Mouse (Mus musculus) testis, adult 2 months (tissue): ENCODE data around the gene Cenpj. TPM values are rescaled to one million over a fixed set of nuclear protein-coding genes. Genes with fewer than 3 reads are reported as not detected.

ENCODE experiments used
- H3K27ac ChIP-seq: fragments of 200-500 bp; 2 replicates; pipeline ENCODE4 v1.5.1; 2012; ENCODE audit warnings: low read depth, low read length; ENCODE audit not compliant: control insufficient read depth, insufficient read depth
- H3K27me3 ChIP-seq: fragments of 200-500 bp; 2 replicates; pipeline ENCODE4 v1.6.1; 2012; ENCODE audit warnings: mild to moderate bottlenecking, low read length, moderate library complexity; ENCODE audit not compliant: control insufficient read depth, insufficient read depth
- H3K36me3 ChIP-seq: fragments of 200-500 bp; 2 replicates; pipeline ENCODE4 v1.6.1; 2012; ENCODE audit warnings: mild to moderate bottlenecking, low read length; ENCODE audit not compliant: control insufficient read depth, insufficient read depth
- H3K4me1 ChIP-seq: fragments of 200-500 bp; 2 replicates; pipeline ENCODE4 v1.6.1; 2012; ENCODE audit warnings: low read length; ENCODE audit not compliant: control insufficient read depth, insufficient read depth
- H3K4me3 ChIP-seq: fragments of 200-500 bp; 2 replicates; pipeline ENCODE4 v1.5.1; 2012; ENCODE audit warnings: low read depth, mild to moderate bottlenecking, low read length, moderate library complexity, mixed read lengths; ENCODE audit not compliant: control insufficient read depth
- CTCF ChIP-seq: fragments of 200-500 bp; IDR thresholded peaks from 2 replicates; pipeline ENCODE4 v1.5.1; 2012; ENCODE audit warnings: low read depth, mild to moderate bottlenecking, inconsistent platforms, low read length, moderate library complexity; ENCODE audit not compliant: control insufficient read depth, insufficient read depth, insufficient replicate concordance
- POLR2A ChIP-seq: fragments of 200-500 bp; IDR thresholded peaks from 2 replicates; pipeline ENCODE4 v1.6.1; 2012; ENCODE audit warnings: low read depth, mild to moderate bottlenecking, inconsistent platforms, low read length, moderate library complexity; ENCODE audit not compliant: control insufficient read depth
- polyA plus RNA-seq: library from polyadenylated mRNA; depleted of rRNA; stranded (reverse); fragments of >200 nt; gene quantifications from 2 replicates; pipeline ENCODE4 v1.2.3, GENCODE M21; 2012

Gene Cenpj
- polyA plus RNA-seq, 1 experiment: 6.6 TPM

DNA sequence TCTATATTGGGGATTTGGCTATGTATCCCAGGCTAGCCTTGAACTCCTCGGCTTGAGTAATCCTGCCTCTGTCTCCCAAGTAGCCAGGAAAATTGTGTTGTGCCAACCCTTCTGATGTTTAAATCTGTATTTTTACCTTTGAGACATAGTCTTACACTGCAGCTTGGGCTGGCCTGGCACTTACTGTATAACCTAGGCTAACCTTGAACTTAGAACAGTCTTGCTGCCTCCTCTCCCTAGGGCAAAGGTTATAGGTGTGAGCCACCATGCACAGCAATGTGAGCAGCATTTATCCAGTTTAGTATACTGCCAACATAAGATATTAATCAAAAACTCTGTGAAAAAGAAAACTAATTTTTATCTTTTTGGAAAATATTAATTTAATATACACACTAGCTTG, 19.6 kb upstream of the Cenpj start:
- TF ChIP-seq CTCF (no peak), POLR2A (no peak)
- no peaks in the 10 kb centered on the region for H3K27me3 ChIP-seq
- H3K4me1 ChIP-seq: no peaks in the 10 kb centered on the region
- no peak overlapping the region for H3K27ac ChIP-seq
- no peak overlapping the region for H3K4me3 ChIP-seq
- no peaks in the 10 kb centered on the region for H3K36me3 ChIP-seq

DNA sequence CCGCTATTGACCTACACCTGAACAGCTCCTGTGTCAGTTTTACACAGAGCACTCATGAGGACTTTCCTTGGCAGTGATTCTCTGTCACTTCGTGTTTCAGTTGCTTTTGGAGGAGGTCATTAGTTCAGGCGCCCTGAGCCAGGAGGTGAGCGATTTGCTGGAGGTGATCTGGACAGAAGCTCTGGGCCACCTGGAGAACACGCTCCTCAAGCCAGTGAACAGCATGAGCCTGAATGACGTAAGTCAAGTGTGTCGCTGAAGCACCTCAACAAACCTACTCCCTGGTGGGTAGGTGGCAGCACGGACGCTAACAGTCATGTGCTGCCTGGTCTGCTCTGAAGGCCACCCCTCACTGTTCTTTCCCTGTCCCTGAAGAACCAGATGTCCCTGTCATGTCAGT, 17.0 kb upstream of the Cenpj start:
- Histone ChIP-seq H3K27ac (no peak overlapping the region), H3K27me3 (no peaks in the 10 kb centered on the region), H3K4me3 (no peak overlapping the region), H3K36me3 (no peaks in the 10 kb centered on the region), H3K4me1 (no peaks in the 10 kb centered on the region)
- TF ChIP-seq CTCF (no peak), POLR2A (no peak)

DNA sequence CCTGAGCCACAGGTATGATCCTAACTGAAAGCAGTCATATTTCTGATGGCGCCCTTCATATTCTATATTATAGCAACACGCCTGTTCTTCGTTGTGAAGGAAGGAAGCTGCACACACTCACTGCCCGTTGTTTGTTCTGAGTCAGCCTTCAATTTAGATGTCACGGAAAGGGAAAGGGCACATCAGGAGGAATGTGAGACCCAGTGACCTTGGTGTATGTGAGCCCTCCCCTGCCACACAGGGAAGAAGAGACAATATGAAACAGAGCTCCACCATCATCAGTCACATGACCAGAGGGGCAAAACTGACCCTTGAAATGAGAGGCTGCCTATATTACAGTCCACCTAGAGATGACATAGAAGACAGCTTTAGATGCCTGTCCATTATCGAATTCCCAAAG, 7.1 kb upstream of the Cenpj start:
- Histone ChIP-seq H3K4me3 (no peak overlapping the region), H3K27ac (no peak overlapping the region), H3K36me3 (no peaks in the 10 kb centered on the region), H3K4me1 (peaks cover 2% of the 10 kb centered on the region; the same call in 1 of the 2 replicates), H3K27me3 (no peaks in the 10 kb centered on the region)
- TF ChIP-seq POLR2A (no peak), CTCF (no peak)

DNA sequence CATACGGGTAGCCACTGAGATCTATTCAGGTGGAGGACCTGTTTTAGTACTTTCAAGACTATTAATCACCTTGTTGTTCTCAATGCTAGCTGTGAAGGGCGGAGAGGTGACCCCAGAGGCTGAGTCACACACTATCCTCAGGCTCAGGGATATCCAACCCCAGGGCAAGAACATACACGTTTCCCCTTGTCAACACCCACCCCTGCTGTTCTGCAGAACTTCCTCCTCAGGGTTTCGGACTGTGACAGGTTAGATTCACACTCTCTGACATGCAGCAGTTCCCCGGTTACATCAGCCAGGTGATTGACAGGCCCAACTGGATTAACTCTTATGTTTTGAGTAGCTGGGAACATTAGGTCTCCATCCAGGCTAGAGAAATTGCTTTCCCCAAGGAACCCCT, 5.9 kb upstream of the Cenpj start:
- H3K36me3 ChIP-seq: no peaks in the 10 kb centered on the region
- TF ChIP-seq POLR2A (no peak), CTCF (no peak)
- H3K27me3 ChIP-seq: no peaks in the 10 kb centered on the region
- peaks cover 5% of the 10 kb centered on the region for H3K4me1 ChIP-seq
- no peak overlapping the region for H3K27ac ChIP-seq
- H3K4me3 ChIP-seq: no peak overlapping the region

DNA sequence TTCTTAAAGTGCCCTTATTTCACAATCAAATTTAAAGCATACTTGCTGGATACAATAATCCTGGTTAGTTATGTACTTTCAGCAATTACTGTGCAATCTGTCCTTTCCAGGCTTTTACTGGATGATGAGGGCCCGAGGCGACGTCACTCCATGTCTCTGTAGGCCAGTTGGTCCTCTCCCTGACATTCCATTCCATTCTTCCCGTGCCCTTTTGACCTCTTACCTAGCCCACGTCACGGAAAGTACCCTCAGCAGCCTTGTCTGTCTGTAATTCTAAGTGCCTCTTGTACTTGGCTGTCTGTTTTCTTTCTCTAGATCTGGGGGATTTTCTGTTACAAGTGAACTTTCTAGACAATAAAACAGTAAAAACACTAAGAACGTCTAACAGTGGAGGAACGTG, 3.8 kb upstream of the Cenpj start:
- H3K4me3 ChIP-seq: no peak overlapping the region
- H3K27ac ChIP-seq: no peak overlapping the region
- no peaks in the 10 kb centered on the region for H3K27me3 ChIP-seq
- TF ChIP-seq CTCF (no peak), POLR2A (no peak)
- H3K36me3 ChIP-seq: no peaks in the 10 kb centered on the region
- peaks cover 5% of the 10 kb centered on the region for H3K4me1 ChIP-seq

DNA sequence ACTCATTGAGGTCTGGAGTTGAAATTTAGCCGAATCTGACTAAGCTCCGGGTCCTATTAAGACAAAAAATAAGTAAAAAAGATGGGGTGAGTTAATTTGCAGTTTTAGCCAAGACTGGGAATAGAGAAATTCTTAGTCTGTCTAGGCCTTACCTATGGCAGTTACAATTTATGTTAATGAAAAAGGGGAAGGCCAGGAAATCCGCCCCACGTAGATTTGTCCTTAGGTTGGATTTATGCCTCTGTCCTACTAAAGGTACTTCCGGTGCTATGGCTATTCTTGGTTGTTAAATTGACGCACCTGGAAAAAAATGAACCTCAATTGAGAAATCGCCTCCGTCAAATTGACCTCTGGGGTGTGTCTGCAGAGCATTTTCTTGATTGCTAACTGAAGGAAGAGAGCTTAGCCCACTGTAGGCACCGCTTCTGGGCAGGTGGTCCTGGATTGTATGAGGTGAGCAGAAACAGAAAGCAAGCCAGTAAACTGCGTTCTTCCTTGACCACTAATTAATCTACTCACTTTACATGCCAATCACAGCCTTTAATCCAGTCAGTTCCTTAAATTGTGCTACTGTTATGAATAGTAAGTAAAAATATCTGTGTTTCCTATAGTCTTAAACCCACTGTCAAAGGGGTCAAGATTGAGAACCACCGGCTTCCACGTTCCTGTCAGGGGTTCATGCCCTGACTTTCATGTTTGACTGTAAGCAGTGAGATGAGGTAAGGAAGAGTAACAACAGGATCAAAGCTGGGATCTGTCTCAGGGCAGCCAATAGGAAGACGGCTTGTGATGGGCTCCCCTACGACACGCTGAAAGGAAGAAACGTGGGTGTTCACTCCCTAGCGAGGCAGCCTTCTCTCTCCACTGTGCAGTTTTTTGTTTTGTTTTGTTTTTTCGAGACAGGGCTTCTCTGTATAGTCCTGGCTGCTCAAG, 1.0 kb upstream of the Cenpj start:
- Histone ChIP-seq H3K27ac (no peak overlapping the region), H3K4me1 (peaks cover 7% of the 10 kb centered on the region), H3K27me3 (no peaks in the 10 kb centered on the region), H3K4me3 (no peak overlapping the region; the same call in none of the 2 replicates), H3K36me3 (no peaks in the 10 kb centered on the region)
- TF ChIP-seq CTCF (no peak), POLR2A (no peak)

DNA sequence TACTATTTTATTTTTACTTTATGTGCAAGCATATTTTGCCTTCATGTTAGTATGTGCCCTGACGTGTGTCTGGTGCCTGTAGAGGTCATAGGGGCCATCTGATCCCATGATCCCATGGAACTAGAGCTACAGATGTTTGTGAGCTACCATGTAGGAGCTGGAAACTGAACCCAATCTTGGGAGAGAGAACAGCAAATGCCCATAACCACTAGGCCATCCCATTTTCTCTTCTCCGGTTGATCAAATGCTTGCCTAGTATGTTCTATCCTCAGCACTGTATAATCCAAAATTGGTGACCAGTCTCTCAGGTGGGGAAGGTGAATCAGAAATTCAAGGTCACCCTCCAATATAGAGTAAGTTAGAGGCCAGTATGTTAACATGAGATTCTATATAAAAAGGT, 2.7 kb downstream of the Cenpj start:
- peaks cover 6% of the 10 kb centered on the region for H3K4me1 ChIP-seq
- no peak overlapping the region; the same call in 1 of the 2 replicates for H3K27ac ChIP-seq
- peak overlapping the region; percentile 76; the same call in 1 of the 2 replicates for H3K4me3 ChIP-seq
- no peaks in the 10 kb centered on the region for H3K36me3 ChIP-seq
- TF ChIP-seq CTCF (no peak), POLR2A (no peak)
- H3K27me3 ChIP-seq: no peaks in the 10 kb centered on the region
